Mouse (Mus musculus): Measurements from ENCODE around the gene Agap1.

Gene Agap1

GRCm38 (mm10) chr1:89543312-89543711 lies 88.7 kb downstream of the Agap1 start:
- in situ Hi-C loops (cut with MseI, MboI) = no loop called here

GRCm38 (mm10) chr1:89544094-89544493 lies 89.5 kb downstream of the Agap1 start:
- in situ Hi-C loops (cut with MseI, MboI) = no loop called here

DNA sequence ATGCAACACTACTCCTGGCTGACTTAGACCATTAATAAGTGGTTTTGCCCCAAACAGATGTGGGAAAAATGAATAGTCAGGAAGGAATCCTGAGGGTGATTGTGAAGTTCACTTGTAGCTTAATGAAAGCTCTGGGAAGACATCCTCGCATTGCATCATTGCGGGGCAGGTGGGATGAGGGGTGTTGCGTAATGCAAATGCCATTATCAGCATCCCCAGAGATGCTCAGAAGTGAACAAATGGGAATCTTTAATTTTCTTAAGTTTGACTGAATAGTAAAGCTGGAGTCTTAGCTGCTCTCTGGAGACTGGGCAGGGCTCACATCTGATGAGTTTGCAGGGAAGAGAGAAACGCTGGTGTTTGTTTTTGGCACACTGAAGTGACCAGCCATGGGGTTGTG lies 90.5 kb downstream of the Agap1 start:
- in situ Hi-C loops (cut with MseI, MboI) = no loop called here

GRCm38 (mm10) chr1:89547525-89548504 lies 93.2 kb downstream of the Agap1 start:
- in situ Hi-C loops (cut with MseI, MboI) = no loop called here

DNA sequence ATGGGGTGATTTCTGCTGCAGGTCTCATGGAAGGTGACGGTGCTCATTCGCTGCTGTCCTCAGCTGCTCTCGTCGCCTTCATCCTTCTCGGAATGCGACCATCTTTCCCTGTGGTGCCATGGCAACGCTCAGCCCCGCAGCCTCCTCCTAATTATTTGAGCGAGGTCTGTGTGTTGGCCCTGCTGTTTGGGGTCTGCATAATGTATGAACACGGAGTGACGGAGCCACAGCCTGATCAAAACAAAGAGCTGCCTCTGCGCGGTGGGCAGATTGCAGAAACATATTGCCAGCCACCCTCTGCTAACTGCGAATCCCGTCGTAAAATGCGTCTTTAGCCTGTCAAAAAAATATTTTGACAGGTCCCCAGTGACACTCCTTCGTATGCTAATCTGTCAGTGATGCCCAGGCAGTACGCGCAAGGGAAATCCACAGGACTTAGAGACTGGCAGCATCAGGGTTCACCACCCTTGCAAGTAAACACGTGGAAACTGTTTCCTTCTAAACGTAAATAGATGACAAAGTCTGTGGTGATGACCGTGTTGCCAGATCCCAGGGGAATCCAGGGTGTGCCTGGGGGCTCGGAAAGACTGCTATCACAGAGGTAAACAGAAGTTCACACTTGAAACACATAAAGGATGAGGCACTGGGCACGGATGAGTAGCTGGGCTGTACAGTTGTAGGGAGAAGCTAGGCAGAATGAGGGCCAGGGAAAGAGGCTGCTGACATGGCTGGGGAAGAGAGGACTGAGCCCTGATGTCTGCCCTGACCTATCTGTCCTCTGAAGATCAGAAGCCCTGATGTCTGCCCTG lies 95.7 kb downstream of the Agap1 start:
- in situ Hi-C loops (cut with MseI, MboI) = no loop called here

GRCm38 (mm10) chr1:89552470-89552869 lies 97.9 kb downstream of the Agap1 start:
- in situ Hi-C loops (cut with MseI, MboI) = no loop called here

DNA sequence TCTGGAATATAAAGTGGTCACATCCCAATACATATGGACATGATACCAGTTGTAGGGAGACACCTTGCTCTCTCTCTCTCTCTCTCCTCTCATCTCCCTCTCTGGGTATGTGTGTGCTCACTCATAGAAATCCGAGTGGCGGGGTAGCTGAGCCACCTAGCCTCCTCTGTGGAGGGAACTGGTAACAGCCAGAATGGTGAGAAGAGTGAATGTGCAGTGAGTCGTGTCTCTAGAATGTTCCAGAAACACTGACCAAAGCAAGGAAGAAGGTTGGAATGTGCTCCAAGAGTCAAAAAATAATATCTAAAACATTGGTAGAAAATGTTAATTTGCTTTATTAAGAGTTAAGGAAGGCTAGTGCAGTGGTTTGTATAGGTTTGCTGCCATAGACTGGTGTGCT lies 99.2 kb downstream of the Agap1 start:
- in situ Hi-C loops (cut with MseI, MboI) = no loop called here

GRCm38 (mm10) chr1:89554969-89555856 lies 100.6 kb downstream of the Agap1 start:
- in situ Hi-C loops (cut with MseI, MboI) = no loop called here

DNA sequence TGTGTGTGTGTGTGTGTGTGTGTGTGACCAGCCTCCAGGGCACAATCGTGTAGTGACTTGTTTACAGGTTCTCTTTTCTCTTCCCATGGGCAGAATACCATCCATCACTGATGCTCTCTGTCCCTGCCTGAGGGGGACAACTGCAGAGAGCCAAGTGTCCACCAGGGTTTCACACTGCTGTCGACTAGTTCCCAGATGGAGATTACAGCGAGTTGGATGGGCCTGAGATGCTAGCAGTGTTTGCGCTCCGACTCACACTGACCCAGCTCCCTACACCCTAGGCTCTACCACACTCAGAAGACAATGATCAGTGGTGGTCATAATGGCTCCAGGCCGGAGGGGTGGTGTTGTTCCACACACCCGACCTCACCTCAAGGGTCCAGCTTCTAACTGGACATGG lies 101.4 kb downstream of the Agap1 start:
- in situ Hi-C loops (cut with MseI, MboI) = no loop called here

GRCm38 (mm10) chr1:89557401-89557800 lies 102.8 kb downstream of the Agap1 start:
- in situ Hi-C loops (cut with MseI, MboI) = no loop called here

- in situ Hi-C loops (cut with MseI, MboI) = no loop called here
These were observed 103.5 kb downstream of the Agap1 start for GRCm38 (mm10) chr1:89558080-89558479.

- in situ Hi-C loops (cut with MseI, MboI) = no loop called here
These were observed 108.8 kb downstream of the Agap1 start for GRCm38 (mm10) chr1:89563399-89563798.

DNA sequence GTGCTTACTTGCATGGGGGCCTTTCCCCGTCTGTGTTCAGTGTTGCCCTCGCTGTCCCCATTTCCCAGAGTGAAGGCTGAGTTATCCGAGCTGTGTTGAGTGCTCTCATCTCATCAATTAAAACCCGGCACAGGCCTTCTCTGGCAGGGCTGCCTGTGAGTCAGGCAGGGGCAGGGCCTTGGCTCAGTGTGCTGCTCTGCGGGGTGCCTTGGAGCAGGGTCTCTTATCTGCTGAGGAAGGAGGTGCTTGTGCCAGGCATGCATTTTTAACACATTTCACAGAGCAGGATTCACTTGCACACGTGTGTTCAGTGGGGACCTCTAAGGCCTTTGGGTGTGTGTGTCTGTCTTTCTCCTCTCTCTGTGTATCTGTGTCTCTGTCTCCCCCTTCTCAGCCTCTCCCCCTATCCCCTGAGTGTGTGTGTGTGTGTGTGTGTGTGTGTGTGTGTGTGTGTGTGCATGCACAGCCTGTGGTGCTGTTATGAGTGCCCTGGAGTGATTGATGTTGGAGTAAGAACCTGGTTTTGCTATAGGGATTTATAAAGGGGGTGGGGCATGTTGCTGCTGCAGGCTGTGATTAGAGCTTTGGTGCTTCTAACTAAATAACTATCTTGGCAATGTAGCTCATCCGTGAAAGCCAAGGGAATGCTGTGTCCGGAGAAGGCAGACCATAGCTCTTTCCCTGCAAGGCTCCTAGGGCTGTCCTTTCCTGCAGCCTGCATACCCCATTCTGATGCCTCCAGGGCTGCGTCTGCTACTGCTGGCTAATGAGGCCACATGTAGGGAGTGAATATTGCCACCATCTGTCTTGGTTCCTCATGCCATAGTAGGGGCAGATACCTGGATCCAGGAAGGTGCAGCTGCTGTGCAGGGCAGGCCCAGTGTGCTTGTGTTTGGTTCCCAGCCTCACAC lies 112.2 kb downstream of the Agap1 start:
- in situ Hi-C loops (cut with MseI, MboI) = no loop called here

DNA sequence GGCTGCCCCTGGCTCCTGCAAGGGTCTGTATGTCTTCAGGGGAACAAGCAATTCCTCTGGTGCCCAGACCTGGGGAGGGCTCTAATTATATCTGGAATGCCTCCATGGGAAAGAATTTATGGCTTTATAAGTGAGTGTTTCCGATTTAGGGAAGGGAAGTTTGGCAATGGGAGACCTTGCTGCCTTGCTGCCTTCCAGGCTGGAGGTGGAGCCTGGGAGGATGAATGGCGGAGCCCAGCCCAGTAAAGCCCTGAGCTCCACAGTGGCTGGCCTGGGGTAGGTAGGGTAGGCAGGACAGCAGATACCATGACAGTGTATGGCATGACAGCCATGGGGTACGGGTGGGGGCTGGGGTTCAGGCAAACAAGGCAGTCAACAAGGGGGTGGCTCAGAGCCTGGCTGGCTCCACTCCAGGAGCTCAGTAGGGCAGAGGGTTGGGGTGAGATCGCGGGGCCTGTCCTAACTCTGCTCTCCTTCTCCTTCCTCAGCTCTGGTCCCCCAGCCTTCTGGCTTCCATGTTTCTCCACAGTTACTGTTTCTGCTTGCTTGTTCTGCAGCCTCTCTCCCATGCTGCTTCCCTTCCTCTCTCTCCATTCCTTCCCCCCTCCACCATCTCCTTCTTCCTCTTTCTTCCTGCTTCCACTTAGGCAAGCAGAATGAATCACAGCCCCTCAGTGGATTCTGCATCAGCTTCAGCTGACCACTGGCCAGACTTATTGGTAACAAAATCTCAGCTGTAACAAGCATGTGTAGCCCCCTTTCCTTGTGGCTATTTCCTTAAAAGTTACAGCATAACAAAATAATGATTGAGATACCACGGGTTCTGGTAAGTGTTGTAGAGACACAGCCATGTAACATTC lies 114.2 kb downstream of the Agap1 start:
- in situ Hi-C loops (cut with MseI, MboI) = no loop called here

DNA sequence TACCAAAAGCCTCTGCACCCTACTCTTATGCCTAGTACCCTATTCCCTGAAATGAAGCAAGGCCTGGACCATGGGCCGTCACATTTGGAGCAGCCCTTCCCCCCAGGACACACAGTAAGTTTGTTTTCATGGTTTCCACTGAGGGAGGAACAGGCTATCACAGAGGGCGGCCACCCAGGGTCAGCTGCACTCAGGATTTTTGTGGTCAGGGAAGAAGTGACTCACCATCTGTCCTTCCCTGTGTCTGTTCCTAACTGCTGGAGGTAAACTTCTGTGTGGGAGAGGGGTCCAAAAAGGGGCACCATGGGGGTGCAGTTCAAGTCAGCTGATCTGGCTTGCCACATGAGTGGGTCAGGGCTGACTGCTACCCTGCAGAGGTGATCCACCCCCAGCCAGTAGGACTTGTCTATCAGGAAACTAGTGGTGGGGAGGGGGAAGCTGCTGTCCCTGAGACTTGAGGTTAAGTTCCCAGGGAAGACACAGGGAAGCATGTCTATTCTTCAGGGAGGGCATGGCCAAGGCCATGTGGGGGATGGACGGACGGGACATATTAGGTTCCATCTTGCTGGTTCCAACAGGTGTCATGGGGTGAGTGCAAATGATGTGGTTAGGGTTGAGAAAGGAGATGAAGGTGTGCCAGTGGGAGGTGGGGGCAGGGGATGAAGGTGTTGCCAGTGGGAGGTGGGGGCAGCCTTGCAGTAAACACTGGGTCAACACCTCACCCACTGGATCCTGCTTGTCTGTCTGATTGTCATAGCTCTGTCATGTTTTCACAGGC lies 116.1 kb downstream of the Agap1 start:
- in situ Hi-C loops (cut with MseI, MboI) = no loop called here

DNA sequence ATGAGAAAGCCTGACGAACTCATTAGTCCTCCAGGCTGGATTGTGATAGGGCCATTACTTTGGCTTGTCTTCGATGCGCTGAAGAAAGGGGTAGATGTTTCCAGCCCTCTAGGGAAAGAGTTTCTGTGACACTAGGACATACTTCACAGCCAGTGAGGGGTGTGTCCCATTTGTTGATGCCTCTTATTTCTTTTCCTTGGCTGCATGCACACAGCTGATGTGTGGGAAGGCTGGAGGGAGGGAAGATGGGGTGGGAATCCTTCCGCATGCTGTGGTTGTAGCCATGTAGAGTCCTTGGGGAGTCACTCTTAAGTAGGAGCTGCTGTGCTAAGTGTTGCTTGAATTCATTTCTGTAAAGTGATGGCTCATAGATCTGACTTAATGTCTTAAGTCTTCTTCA lies 118.9 kb downstream of the Agap1 start:
- in situ Hi-C loops (cut with MseI, MboI) = no loop called here

DNA sequence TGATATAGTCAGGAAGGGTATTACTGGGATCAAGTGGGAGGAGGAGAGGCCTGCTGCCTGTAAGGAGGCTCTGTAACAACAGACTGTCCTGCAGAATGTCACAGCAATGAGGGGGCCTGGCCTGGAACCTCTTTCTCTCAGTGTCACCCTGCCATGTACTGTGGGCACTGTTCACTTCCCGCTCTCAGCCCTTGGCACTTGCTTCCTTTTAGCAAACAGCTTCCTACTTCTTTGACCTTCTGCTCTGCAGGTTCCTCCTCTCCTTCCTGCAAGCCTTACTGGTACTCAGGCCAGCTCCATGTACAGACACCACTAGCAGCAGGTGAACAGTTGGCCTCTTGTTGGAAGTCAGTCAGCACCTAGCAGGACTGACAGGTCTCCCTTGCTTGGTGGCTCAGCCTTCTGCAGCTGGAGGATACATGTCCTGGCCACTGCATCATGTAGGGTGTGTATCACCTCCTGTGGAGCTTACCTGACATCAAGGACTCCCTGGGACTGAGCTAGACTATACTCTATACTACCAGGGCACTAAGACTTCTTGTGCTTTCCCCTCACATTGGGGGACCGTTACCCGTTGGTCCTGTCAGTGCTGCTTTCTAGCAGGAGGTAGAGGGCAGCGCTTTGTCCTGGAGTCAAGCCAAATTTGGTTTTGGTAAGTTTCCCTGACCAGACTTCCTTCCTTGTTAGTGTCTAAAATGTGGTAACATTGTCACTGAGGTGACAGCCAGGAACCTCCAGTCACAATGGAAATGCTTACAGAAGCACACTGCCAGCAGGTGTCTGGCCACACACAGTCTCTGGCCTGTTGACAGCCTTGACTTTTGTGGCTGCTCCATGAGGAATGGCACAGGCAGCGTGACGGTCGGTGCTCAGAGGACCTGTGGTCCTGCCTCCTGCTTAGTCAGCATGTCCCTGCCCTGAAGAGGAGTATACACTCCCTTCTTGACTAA lies 120.6 kb downstream of the Agap1 start:
- in situ Hi-C loops (cut with MseI, MboI) = no loop called here
